ENCODE assay signal across 8 mouse cellular contexts in genomic region chr4:128734721-128735671, GRCm38 (mm10). TPM values are rescaled to one million over a fixed set of nuclear protein-coding genes. Genes with fewer than 3 reads are reported as not detected.
A peak's percentile ranks its signal among the peaks of the same experiment; 100 is the strongest.
DNase-seq lines count a peak whose midpoint lies in the region; ATAC-seq and TF ChIP-seq lines count a peak whose summit lies in the region.

No protein-coding gene starts in this region.

- WGBS in bone marrow, adult 2 months = 67% methylated on average over 18 of the region's 18 CpGs
- 87% methylated on average over 18 of the region's 18 CpGs for WGBS in hindbrain, embryonic 10.5 days
- 47% methylated on average over 18 of the region's 18 CpGs for WGBS in limb, embryonic 15.5 days

- H3K4me2 ChIP-seq in limb, embryonic 15.5 days = 0 out of 2 replicates have a peak overlapping the region, but pooled peaks have one; percentile 13

- H3K4me1 ChIP-seq in bone marrow, adult 2 months (ENCODE audit: control insufficient read depth, insufficient read depth, low read length) = peaks cover 10% of the 10 kb centered on the region
- peaks cover 84% of the 10 kb centered on the region for H3K4me1 ChIP-seq in hindbrain, embryonic 10.5 days (replicated peaks)
- peaks cover 73% of the 10 kb centered on the region for H3K4me1 ChIP-seq in limb, embryonic 15.5 days

- no peak for TF ChIP-seq POLR2A in bone marrow, adult 2 months (IDR thresholded peaks at IDR 0.05; ENCODE audit: borderline replicate concordance, control insufficient read depth, low read depth, low read length)

- H3K9me3 ChIP-seq in hindbrain, embryonic 10.5 days = no peaks in the 10 kb centered on the region
- H3K9me3 ChIP-seq in limb, embryonic 15.5 days = no peaks in the 10 kb centered on the region

- TF ChIP-seq CTCF in bone marrow, adult 2 months (IDR thresholded peaks at IDR 0.05; ENCODE audit: control insufficient read depth, insufficient read depth, low read length) = no peak

- H3K27me3 ChIP-seq in hindbrain, embryonic 10.5 days (ENCODE audit: insufficient read depth, poor library complexity, severe bottlenecking) = no peaks in the 10 kb centered on the region
- H3K27me3 ChIP-seq in limb, embryonic 15.5 days = no peaks in the 10 kb centered on the region

- H3K4me3 ChIP-seq in bone marrow, adult 2 months (replicated peaks; ENCODE audit: control insufficient read depth, low read depth, low read length) = no peak overlapping the region
- peak overlapping the region; percentile 23 for H3K4me3 ChIP-seq in hindbrain, embryonic 10.5 days
- no peak overlapping the region for H3K4me3 ChIP-seq in limb, embryonic 15.5 days

- H3K36me3 ChIP-seq in hindbrain, embryonic 10.5 days = peaks cover 72% of the 10 kb centered on the region
- peaks cover 7% of the 10 kb centered on the region; the same call in 1 of the 2 replicates for H3K36me3 ChIP-seq in limb, embryonic 15.5 days

- ATAC-seq in limb, embryonic 15.5 days (ENCODE audit: insufficient number of reproducible peaks, low FRiP score, low TSS enrichment, low read depth) = peak; percentile 25; the same call in 1 of the 2 replicates
- ATAC-seq in neutrophil, adult 5-6 weeks (ENCODE audit: extremely low read depth, insufficient number of reproducible peaks, low FRiP score, poor library complexity, severe bottlenecking) = peak; percentile 90

- peak; percentile 51 to 64 for DNase-seq in cerebellum, postnatal 25 days
- DNase-seq in cerebellum, adult 9-10 months = no peak
- no peak for DNase-seq in hindbrain, embryonic 10.5 days (ENCODE audit: low spot score)
- no peak for DNase-seq in ovary, adult 18-20 months (ENCODE audit: low spot score)
- DNase-seq in adrenal gland, adult 18-20 months (ENCODE audit: low spot score in 2 of 2) = no peak

- no peak overlapping the region for H3K9ac ChIP-seq in limb, embryonic 15.5 days

- peak overlapping the region; percentile 19; the same call in 1 of the 2 replicates for H3K27ac ChIP-seq in bone marrow, adult 2 months (ENCODE audit: control insufficient read depth, insufficient read depth, low read depth, low read length, poor library complexity)
- peak overlapping the region; percentile 90 for H3K27ac ChIP-seq in hindbrain, embryonic 10.5 days
- H3K27ac ChIP-seq in limb, embryonic 15.5 days = peak overlapping the region; percentile 57

RNA-seq across cellular contexts. Expression of gene A3galt2, which starts 20.2 kb away (rescaled TPM):
- 0.34 and 1.5 TPM in 2 replicates for polyA plus RNA-seq in bone marrow, adult 2 months (2011; ENCODE audit: insufficient read depth, insufficient read length, low replicate concordance, missing spikeins)
- 0.18 and 0.26 TPM in 2 replicates for polyA plus RNA-seq in hindbrain, embryonic 10.5 days (2016; fragmentation: Nextera tagmentation; extraction: Ambion mirVana)
- 0.24 and 0.25 TPM in 2 replicates for polyA plus RNA-seq in limb, embryonic 15.5 days (2015; fragmentation: Nextera tagmentation; extraction: Ambion mirVana)
- total RNA-seq in neutrophil, adult 5-6 weeks (2017) = 0.25 and 0.81 TPM in 2 replicates
- total RNA-seq in adrenal gland, adult 18-20 months (2021) = under 1 TPM; 0.17 to 0.42 TPM

Comparison
In these comparisons a context has a peak if more than half of its experiments do, and no peak if none do; other contexts are left out.
1. DNase-seq: peak in cerebellum, postnatal 25 days (2 of 2); none in cerebellum, adult 9-10 months (single experiment), hindbrain, embryonic 10.5 days (single experiment), ovary, adult 18-20 months (single experiment) and adrenal gland, adult 18-20 months (0 of 2).
2. H3K27ac ChIP-seq: peak in every context shown above with its lines; median percentile 90 in hindbrain, embryonic 10.5 days; 57 in limb, embryonic 15.5 days; 19 in bone marrow, adult 2 months.